Mouse (Mus musculus) retina, postnatal 1 day (tissue): ENCODE measurements around the gene Haspin.
"Not testable (repeated sequence)": the region's sequence is repeated elsewhere in the genome, so short reads cannot be mapped to it uniquely, and the experiment has no call there.

Source experiments
- DNase-seq: peaks from one replicate; pipeline ENCODE4 v3.0.0-alpha.2; 2012

The Haspin gene

GRCm38 (mm10) chr11:73137116-73137515 lies 978 bp downstream of the Haspin start:
- no peak for DNase-seq

- no peak for DNase-seq
Observed at GRCm38 (mm10) chr11:73136587-73136986, 1.5 kb downstream of the Haspin start.

- no peak for DNase-seq
Observed at GRCm38 (mm10) chr11:73134222-73134621, 3.9 kb downstream of the Haspin start.

GRCm38 (mm10) chr11:73132999-73133398 lies 5.1 kb downstream of the Haspin start:
- DNase-seq, result no peak

GRCm38 (mm10) chr11:73131020-73131419 lies 7.1 kb downstream of the Haspin start:
- DNase-seq, result no peak

GRCm38 (mm10) chr11:73126495-73126894 lies 11.6 kb downstream of the Haspin start:
- DNase-seq, result no peak

GRCm38 (mm10) chr11:73111414-73111813 lies 26.7 kb downstream of the Haspin start:
- no peak for DNase-seq

- DNase-seq, result no peak
Observed at GRCm38 (mm10) chr11:73109941-73110340, 28.2 kb downstream of the Haspin start.

GRCm38 (mm10) chr11:73108898-73109625 lies 29.0 kb downstream of the Haspin start:
- DNase-seq, result no peak

- DNase-seq, result no peak
Observed at GRCm38 (mm10) chr11:73108195-73108897, 29.7 kb downstream of the Haspin start.

- DNase-seq, result not testable (repeated sequence)
Observed at GRCm38 (mm10) chr11:73107358-73107757, 30.7 kb downstream of the Haspin start.

- no peak for DNase-seq
Observed at GRCm38 (mm10) chr11:73105246-73105645, 32.8 kb downstream of the Haspin start.

- no peak for DNase-seq
Observed at GRCm38 (mm10) chr11:73101308-73101707, 36.8 kb downstream of the Haspin start.

GRCm38 (mm10) chr11:73099976-73100750 lies 37.9 kb downstream of the Haspin start:
- peak; percentile 9 for DNase-seq

GRCm38 (mm10) chr11:73098860-73099259 lies 39.2 kb downstream of the Haspin start:
- DNase-seq, result no peak

GRCm38 (mm10) chr11:73094231-73094995 lies 43.7 kb downstream of the Haspin start:
- no peak for DNase-seq

- DNase-seq, result no peak
Observed at GRCm38 (mm10) chr11:73092877-73093276, 45.2 kb downstream of the Haspin start.

- no peak for DNase-seq
Observed at GRCm38 (mm10) chr11:73092057-73092456, 46.0 kb downstream of the Haspin start.

- no peak for DNase-seq
Observed at GRCm38 (mm10) chr11:73090826-73091225, 47.3 kb downstream of the Haspin start.

- DNase-seq, result no peak
Observed at GRCm38 (mm10) chr11:73090283-73090682, 47.8 kb downstream of the Haspin start, which contains the start of gene Itgae. Itgae (plus strand) TSS chr11:73090583.

GRCm38 (mm10) chr11:73087700-73088480 lies 50.2 kb downstream of the Haspin start:
- DNase-seq, result no peak
